Mouse (Mus musculus) right cerebral cortex, postnatal 36 days (tissue): ENCODE measurements around the gene Tmem38b.
A peak's percentile ranks its signal among the peaks of the same experiment; 100 is the strongest.
"Not testable (repeated sequence)": the region's sequence is repeated elsewhere in the genome, so short reads cannot be mapped to it uniquely, and the experiment has no call there.

Experiments
- DNase-seq, 2 experiments: peaks; one replicate each; pipeline ENCODE4 v3.0.0; 2022; ENCODE audit warnings: low spot score in 2 of 2, mixed read lengths in 1 of 2

Gene Tmem38b

DNA sequence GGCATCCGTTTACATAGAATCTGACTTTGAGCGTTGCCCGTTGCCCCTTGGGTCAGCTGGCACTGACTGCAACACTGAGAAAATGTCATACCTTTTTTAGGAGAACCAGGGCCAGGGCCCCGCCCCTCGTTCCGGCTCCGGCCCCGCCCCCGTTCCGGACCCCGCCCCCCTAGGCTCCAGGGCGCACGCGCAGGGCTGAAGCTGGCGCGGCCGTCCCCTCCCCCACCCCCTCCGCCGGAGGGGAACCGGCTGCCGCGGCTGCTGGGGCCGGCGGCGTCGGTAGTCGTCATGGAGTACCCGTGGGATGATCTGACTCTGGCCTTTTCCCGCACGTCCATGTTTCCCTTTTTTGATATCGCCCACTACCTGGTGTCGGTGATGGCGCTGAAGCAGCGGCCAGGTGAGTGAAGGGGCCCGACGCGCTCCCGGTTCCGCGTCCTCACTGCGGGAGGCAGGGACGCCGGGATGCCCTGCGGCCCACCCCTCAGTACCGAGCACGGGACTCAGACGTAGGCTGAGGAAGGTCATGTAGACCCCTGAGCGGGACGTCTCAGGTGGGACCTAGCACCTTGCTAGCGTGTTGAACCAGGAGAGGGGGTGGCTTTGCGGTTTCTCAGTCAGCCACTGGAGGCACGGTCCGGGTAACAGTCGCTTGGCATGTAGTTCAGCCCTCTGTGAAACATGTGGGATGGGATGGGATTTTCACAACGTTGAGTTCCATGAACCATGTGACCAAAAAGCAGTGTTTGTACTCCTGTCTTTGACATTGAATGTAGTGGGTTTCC lies at the start of gene Tmem38b:
TSS of gene Tmem38b (plus strand) at position 225 of the 785 bp plus-strand sequence.
- peak; percentile 34 to 37 for DNase-seq

DNA sequence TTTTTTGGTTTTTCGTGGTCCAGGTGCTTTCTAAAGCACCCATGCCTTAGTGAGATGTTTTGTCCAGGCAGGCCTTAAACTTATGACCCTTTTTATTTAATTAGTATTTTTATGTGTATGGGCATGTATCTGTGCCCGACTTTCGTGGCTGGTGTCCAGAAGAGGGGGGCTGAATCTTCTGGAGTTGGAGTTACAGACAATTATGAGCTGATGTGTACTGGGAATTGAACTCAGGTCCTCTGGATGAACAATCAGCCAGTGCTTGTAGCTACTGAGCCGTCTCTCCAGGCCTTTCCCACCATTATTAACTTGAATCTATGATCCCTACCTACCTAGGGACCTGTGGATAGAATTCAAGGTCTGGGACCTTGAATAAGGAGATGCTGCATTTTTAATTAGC lies 44.4 kb upstream of the Tmem38b start:
- no peak for DNase-seq

DNA sequence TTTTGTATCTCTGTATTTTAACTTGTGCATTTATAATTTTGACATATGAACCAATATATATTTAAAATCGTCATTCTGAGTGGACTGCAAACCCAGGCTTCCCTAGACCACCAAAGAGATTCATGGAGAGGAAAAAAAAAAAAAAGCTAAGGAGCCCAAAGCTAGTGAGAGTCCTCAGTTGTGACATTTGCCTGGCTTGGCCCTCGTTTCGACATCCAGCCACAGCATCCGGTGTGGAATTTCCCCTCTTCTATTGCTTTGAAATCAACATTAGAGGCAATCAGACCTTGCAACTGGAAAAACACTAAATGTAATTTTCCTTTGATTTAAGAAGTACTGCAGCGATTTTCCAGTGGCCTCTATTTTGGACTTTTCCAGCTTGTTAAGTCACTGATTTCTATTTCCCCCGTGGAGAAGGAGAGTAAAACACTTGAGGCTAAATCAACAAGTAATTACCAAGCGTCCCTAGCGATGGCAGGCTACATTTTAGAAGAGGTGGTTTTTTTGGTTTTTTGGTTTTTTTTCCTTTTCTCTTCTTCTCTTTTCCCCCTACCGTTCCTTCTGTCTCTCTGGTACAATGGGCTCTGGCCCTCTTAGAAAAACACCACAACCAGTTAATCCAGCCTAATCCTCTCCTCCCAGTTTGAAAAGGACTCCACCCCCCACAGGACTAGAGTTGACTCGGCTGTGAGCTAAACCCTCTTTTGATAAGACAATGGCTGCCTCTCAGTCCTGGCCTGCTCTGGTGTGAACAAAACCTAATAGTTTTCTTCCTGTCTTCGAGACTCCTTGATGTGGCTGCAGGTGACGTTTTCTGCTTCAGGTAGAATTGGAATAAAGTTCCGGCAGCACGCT lies 43.4 kb upstream of the Tmem38b start:
- no peak for DNase-seq

DNA sequence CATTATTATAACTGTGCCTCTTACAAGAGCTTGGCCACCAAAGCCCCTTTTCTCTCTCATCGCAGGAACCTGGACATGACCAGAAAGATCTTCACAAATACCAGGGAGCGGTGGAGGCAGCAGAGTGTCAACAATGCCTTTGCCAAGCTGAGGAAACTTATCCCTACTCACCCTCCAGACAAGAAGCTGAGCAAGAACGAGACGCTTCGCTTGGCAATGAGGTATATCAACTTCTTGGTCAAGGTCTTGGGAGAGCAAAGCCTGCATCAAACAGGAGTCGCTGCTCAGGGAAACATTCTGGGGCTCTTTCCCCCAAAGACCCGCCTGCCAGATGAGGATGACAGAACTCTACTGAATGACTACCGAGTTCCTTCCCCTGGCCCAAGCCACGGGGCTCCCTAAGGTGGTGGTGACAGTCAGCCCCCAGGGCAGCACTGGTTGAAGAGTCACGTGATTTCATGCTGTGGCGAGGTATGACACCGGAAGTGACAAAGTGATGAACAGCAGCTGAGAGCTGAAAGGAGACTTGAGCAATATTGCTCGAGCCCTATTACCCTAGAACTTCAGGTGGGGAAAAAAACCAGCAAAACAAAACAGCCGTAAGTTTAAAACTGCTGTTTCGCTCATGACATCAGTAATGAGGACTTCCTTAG lies 40.0 kb upstream of the Tmem38b start:
- no peak for DNase-seq

DNA sequence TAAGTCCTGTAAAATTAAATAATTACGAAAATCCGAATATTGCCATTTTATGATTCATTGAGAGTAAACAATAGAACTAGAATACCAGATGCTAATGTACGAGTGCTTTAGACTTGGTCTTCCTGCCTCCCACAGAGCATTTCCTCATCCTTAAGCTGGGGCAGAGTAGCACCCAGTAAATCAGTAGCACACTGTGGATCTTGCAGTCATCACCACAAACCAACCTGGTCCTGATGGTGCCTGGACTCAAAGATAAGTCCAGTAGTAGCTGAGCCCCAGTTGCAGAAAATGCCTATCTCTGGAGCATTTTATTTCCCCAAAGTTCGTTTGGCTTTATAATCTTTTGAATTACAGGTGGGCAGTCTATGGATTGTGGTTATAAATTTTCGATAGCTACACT lies 39.0 kb upstream of the Tmem38b start:
- no peak for DNase-seq

DNA sequence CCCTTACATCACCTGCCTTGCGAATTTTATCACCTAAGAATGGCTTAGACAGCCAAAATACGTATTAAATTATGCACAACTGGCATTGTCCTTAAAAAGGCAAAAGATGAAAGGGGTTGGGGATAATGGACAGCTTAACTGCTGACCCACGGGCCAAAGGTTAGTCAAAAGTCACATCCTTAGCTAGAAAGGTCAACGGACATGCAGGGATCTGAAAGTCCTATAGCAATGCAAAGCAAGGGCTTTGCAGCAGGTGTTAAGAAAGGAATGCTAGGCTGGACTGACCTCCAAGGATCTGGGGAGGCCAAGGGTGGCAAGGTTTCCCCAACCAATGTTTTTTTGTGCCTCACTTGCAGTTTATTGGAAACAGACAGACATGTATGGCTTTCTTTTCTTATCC lies 36.5 kb upstream of the Tmem38b start:
- no peak for DNase-seq

DNA sequence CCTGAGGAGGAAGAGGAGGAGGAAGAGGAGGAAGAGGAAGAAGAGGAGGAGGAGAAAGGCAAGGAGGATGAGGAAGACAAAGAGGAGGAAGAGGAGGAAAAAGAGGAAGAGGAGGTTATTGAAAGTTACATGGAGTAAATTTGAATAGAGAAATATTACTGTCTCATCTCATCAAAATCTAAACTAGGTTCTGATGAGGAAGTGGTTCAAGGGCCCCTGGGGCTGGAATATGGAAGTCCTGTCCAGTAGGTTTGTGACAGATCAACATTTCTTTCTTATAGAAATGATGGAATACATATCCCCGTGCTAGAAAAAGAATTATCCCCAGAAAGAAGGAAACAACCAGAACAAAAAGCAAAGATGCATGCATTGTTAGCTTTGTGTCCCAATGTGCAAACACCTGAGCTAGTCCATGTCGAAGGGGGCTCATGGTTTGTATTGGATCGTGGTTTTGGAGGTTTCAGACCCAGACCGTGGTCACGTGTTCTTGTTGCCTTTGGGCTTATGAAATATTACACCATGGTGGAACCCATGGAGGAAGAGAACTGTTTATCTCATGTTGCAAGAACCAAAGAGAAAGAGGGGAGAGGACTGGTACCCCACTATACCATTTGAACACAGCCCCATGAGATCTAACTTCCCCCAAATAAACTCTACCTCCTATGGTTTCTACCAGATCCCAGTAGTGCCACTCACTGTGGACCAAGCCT lies 31.4 kb upstream of the Tmem38b start:
- DNase-seq, result no peak

DNA sequence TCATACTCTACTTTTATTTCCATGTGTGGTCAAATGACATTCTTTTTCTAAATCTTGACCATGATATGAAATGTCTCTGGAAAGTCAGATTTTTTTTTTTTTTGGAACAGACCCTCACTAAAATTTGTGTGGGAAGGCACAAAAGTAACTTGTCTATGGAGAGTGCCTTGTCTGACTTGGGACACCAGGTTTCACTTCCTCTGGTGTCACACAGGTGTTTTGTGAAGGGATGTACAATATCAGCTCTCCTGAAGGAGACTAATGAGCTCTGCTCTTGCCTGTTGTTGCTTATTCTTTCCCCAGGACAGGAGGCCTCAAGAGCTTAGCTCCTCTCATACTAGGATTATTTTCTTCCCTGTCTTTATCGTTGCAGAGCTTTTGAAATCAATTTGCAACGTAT lies 30.8 kb upstream of the Tmem38b start:
- DNase-seq, result no peak

DNA sequence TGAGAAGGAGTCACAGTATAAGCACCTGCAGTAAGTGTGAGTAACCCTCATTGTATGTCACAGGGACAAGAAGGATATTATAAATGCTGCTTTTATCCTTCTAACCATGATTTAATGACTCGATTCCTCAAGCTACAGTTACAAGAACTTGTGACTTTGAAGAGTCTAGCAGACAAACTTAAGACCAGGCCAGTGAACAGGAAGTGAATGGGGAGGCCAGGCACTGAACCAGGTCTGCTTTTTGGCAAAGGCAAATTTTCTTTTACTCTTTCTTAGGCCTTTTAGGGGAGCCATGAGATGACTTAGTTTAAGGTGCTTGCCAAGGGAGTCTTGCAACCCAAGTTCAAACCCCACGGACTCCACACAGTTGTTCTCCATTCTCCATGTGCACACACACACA lies 30.1 kb upstream of the Tmem38b start:
- no peak for DNase-seq

DNA sequence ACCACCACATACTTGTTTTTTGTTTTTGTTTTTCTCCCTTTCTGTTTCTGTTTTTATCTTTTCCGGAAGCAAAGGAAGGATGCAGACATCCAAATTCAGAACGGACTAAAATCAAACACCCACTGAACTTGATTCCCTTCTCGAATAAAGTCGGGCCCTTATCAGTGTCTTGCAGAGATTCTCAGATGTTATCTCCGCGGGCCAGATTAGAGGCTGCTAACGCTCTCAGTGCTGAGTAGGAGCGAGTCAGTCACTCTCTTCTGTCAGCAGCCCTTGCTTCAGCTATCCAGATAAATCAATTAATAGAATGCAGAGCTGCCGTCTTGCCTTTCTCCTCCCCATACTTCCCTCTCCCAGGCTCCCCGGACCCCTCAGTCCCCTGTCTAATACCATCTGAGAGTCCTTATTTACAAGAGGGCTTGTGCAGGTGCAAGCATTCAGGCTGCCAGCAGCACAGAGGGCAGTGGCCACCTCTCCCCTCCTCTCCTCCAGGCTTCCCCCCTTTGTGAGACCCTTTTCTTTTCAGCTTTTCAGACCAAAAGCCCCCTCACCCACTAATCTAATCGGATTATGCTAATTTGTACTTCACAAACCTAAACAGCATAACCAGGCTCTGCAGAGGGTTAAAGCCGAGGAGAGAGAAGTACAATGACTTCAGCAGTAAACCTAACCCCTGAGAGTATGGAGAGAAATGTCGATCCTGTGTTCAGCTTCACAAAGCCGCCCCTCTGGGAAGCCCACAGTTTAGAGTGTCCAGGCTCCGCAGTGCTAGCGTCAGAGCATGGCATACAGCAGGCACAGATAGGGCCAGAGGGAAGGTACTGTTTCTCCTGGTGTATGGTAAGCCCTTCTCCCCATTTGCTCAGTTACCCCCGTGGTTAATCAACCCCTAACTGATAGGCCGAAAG lies 28.7 kb upstream of the Tmem38b start:
- no peak for DNase-seq

DNA sequence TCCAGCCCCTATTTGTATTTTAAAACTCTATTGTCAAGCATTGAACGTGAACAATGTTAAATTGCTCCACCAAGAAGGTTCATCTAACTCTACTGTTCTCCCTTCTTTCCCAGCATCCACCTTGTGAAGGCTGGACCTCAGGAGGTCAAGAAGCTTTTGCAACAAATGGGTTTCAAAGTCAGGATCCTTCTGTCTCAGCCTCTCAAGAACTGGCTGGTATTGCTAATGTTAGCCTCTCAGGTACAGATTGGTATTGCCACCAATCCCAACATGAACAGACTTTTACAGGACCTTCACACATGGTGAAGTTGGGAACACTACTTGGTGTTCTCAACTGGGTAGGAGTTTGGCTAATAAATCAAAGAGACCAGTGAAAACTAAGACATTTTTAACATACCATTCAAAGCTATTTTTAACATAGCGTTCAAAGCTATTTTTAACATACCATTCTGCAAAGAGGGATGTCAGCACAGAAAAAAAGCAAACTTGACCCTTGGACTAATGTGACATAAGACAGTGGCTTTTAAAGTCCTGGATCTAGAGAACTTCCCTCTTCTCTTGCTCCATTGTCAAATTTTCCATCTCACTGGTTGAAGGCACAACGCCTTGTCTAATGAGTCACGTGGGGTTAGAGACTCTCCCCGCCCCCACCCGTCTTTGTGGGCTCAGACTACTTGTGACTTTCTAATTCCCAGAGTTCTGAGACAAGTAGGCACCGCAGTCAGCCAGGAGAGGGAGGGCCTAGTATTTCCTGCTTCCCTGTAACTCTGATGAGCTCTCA lies 26.8 kb upstream of the Tmem38b start:
- DNase-seq, result no peak

DNA sequence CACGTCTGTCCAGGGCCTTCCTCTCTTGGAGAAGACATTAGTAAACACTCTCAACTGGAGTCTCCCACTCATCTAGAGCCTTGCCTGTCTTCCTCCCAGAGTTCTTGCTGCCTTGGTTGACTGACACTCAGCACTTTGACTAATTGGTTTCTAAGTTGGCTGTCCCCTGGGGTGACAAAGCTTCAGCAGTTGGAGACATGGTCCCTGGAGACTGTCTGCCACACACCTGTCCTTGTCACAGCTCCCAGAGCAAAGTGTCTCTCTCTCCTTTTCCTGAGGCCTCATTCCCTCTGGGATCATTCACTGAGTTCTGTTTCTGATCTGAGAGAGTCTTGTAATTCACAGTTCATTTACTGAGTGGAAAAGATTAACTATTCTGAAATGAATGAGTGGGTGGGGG lies 26.1 kb upstream of the Tmem38b start:
- no peak for DNase-seq

DNA sequence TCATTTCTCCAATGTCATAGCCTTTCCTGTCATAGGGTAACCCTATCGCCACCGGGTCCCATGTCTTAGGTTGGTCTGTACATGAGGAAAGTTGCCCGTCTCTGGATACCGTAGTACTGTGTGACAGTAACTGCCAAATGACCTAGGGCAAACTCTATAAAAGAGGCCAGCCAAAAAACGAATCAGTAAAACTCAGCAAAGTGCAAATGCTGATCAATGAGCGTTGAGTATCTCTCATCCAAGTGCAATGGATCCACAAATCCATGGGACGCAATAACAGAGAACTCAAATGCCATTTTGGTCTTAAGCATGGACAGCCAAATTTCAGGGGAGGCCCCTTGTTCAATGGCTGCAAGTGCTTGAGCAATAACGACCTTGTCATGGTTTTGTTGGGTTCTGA lies 22.2 kb upstream of the Tmem38b start:
- not testable (repeated sequence) for DNase-seq

DNA sequence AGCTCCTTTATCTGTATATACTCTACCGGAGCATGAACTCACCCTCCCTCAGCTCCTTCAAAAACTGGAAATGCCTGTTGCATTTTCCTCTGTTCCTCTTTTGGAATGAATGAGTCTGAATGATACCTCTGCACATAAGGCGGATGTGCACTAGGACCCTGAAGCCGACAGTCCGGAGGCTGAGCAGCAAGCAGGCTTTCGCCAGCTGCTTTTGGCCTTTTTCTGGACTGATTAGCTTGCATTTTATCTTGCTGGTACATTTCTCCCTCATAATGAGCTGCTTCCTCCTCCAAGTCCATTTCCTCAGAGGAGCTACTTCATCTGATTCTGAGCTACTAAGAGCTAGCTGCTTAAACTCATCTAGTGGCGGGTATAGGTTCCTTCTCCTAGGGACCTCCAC lies 19.4 kb upstream of the Tmem38b start:
- peak in 1 of 2 experiments; percentile 8 for DNase-seq

DNA sequence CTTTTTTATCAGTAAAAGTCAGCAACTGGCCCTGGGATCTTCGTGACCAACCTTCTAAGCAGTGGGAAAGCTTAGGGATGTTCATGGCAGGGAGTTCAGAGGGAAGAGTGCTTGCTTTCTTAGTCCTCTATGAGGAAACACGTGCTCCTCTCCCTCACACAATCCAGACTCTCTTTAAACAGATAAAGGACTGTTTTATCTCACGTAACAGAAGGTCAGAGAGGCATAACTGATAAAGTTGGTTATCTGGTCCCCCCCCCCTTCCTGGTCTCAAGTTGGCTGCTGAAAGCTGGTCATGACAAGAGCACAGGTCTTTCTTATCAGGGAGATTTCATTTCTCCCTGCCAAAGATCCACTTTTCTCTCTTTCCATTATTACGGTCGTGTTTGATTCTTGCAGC lies 7.5 kb upstream of the Tmem38b start:
- no peak for DNase-seq

DNA sequence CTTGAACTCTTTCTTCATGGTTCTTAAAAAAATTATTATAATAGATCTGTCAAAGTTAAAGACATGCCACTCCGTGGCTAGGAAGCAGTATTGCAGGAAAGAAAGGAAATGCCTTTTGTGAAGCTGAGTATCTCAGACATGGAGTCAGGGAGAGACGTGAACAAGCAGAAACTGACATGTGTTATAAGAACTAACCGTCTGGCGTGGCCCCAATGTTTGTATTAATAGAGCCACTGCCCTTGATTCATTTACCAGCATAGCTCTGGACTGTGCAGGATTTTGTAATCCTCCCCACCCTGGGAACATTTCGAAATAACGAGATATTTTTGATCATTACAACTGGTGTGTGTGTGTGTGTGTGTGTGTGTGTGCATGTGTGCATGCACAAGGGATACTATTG lies 2.1 kb upstream of the Tmem38b start:
- no peak for DNase-seq

DNA sequence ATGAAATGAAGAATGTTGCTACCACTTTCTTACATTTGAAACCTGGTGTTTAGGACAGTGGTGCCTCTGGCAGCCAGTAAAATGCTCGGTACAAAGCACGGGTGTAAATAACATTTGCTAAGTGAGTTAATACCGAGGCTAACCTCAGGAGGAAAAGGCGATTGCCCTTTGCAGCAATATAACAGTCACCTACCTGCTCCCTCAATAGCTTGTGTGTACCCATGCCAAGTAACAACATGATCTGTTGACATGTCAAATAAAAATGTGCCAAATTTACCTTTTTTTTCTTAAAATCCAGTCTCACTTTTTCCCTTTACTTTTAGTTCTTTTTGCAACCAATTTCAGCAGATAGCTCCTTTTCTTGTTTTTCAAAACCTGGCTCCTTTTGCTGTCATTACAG lies 1.0 kb upstream of the Tmem38b start:
- DNase-seq, result no peak

DNA sequence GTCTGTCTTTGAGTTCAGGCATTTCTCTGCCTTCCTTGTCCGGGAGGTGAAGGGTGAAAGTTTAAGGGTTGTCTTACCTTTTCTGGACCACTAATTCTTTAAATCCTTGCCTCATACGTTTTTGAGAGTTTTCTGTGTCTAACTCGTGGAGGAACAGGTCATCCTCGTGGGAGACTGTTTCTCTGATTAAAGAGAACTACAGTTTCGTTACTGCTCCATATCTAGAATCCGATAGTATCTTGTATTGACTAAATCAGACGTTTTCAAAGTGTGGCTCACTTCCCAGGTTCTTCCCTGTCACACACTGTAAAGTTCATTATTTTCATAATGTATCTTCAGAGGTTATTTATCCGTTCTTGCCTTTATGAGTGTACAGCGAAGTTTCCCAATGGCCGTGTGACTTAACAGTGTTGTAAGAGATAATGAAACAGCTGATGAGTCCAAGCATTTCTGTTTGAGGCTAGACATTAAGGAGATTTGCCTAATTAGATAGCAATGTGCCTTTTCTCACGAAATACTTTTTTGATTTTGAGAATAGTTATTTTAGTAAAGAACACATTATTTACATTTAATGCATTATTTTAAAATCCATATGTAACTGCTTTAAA lies 900 bp downstream of the Tmem38b start:
- DNase-seq, result no peak

DNA sequence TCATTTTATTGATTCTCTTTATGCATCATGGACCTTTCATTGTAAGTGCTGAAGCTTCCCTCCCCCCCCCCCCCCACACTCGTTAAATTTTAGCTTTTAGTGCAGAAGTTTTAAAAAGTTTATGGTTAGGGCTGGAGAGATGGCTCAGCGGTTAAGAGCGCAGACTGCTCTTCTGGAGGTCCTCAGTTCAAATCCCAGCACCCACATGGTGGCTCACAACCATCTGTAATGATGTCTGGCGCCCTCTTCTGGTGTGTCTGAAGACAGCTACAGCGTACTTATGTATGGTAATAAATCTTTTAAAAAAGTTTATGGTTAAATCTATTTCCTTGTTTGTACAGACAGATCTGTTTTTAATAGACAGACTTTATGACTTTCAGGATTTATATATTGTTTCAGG lies 2.0 kb downstream of the Tmem38b start:
- DNase-seq, result no peak

DNA sequence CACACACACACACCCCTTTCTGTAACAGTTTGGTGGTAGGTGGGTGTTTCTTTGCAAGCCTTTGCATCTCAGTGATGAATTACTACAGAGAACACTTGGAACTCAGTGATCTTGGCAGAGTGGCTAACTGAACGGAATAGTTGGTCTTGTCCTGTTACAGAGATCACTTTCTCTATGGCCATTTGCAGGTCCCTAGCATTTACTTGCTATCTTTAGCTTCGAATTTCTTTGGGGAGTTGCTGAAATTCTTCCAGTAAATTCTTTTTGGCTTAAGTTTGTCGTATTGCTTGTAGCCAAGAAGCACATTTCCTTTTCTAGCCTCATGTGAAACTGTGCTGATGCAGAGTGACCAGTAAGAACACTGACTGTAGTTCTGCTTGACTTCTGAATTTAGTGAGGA lies 3.1 kb downstream of the Tmem38b start:
- DNase-seq, result no peak
